Mouse (Mus musculus): ENCODE data around the gene Agbl3.

The Agbl3 gene

DNA sequence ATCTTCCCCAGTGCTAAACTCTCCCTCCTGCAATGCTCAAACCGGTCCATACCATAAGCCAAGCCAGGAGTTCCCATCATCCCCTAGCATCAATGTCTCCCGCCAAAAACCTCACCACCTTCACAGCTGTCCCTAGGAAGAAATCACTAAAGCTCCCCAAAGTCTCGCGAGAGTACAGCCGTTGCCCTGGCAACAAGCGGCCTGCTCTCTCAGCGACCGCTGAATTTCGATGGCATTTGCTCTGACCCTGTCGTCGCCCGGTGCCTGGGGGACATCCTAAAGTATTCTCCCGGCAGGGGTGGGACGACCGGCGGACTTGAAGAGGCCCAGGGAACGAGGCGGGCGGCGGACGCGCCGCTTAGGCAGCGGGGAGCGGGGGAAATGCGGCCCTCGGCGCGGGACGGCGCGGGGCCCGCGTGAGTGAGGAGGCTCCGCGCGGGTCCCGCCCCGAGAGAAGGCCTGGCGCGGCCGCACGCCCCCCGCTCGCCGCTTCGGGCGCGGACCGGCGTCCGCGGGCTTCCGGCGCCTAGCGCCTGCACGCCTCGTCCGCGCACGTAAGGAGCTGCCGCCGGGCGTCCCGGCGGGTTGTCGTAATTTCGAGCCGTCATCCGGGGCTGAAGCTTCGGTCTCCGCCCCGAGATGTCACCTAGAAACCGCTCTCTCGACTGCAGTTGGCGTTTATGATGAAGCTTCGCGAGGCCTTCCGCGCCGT, at the start of gene Agbl3:
Agbl3 (plus strand) TSS at position 202 of the 712 bp plus-strand sequence.
- peak; percentile 91 for DNase-seq

GRCm38 (mm10) chr6:34731007-34731406, 49.2 kb upstream of the Agbl3 start:
- no peak for DNase-seq

DNA sequence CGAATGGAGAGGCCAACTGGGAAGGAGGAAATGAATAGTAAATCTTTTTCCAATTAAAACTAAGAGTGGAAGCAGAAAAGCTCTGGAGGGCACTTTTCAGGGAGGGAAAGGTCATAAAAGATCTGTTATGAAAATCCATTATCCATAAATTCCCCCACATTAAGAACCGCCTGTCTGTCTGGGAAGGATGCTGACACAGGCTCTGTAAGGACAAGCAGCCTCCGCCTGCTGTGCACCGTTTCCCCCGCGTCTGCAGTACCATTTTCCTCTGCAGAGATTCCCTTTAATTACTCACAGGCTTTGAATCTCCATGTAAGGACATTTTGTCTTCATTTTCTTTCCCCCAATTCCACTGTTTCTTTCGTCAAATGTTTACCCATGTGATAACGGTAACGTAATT, 48.7 kb upstream of the Agbl3 start:
- DNase-seq: no peak

DNA sequence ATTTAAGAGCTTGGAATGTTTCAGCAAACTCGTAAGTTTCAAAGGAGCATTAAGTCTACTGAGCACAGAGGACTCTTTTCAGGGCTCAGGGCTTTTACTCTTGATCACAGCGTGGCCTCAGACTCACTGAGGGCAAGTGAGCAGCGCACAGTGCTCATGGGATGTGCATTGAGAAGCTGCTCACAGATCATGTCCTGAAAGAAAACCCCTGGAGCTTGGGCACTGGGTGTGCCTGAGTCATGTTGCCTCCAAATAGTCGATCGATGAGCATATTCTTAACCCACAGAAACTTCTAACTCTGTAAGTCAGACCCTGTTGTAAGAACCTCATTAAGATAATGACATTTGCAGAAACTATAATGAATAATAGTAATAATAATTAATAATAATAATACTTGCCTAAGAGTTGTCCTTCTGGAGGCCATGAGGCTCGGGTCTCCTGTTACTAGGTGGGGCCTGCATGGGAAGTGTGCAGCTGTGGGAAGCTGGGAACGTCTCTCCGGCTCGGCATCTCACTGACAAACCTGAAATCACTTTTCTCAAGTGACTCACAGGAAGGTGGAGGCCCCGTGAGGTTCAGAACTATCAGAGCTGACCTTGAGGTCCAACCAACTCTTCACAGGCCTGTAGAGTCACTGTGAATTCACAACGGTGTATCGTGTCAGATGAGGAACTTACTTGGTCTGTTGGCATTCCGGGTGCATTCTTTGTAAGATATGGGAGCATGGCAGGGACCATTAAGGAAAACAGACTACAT, 45.1 kb upstream of the Agbl3 start:
- no peak for DNase-seq

DNA sequence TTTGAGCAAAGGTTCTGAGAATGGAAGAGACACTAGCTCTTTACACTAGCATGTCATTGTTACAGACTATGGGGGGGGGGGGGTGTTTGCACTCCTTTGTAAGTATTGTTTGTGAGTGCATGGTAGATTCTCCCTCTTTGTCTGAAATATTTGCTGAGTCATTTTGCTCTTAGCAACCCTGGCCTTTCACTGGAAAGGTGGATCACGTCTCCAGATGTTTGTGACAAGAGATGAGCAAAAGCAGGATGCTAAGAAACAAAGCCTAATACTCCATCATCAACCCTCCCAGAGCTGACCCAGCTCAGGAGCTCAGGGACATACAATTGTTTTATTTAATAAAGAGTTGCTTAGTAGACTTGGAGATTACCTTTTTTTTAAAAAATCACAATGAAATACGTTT, 43.3 kb upstream of the Agbl3 start:
- DNase-seq: no peak

GRCm38 (mm10) chr6:34743946-34744345, 36.3 kb upstream of the Agbl3 start:
- DNase-seq: no peak

- no peak for DNase-seq
Observed at GRCm38 (mm10) chr6:34747846-34748245, 32.4 kb upstream of the Agbl3 start.

- no peak for DNase-seq
Observed at GRCm38 (mm10) chr6:34748566-34748965, 31.7 kb upstream of the Agbl3 start.

DNA sequence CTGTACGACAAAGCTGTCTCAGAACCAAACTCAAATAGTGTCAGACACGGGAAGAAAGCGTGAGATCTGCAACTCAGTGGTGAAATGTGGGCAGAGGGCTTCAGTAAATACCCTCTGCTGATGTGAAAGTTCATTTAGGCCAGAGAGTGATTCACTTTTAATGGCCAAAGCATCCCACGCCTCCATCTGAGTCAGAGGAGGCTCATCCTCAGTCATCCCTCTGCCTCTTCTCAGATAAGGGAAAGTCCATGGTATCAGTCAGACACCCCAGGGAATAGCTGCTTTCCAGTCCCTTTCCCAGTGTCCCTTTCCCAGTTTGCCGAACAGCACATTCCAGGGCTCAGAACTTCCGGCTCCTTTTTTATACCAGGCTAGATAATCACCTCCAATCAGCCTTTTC, 30.7 kb upstream of the Agbl3 start:
- DNase-seq: no peak

GRCm38 (mm10) chr6:34750487-34751120, 29.6 kb upstream of the Agbl3 start:
- DNase-seq: no peak

DNA sequence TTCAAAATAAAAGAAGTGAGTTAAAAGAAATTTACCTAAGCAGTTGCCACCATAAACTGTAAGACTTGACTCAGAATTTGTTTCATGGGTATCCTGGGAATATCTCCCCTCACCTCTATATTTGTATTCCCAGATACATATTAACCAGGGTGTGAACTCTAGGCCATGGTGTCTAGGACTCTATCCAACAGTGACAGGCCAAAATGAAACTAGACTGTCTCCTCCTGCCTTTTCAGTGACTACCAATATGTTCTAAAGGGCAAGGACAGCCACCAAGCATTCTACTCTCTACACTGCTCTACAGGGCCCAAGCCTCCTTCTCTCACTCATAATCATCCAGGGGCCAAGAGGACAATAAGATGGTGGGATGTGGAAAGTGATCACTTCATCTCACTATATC, 28.6 kb upstream of the Agbl3 start:
- DNase-seq: no peak

DNA sequence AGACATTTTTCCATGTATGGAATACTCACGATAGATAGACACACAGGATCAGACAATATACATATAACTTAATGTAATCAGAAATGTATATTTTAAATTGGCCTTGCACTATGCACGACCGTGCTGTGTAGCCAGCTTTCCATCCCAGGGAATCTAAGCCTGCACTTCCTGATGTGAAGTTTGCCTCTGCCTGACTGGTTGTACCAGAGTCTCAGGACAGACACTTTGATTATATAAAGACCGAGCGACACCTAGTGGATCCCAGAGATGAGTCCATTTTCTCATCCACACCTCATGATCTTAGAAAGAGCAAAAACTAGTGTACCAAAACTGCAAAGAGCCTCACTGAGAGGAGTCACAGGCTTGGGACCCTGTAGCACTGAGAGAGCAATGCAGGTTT, 25.8 kb upstream of the Agbl3 start:
- peak; percentile 33 for DNase-seq

DNA sequence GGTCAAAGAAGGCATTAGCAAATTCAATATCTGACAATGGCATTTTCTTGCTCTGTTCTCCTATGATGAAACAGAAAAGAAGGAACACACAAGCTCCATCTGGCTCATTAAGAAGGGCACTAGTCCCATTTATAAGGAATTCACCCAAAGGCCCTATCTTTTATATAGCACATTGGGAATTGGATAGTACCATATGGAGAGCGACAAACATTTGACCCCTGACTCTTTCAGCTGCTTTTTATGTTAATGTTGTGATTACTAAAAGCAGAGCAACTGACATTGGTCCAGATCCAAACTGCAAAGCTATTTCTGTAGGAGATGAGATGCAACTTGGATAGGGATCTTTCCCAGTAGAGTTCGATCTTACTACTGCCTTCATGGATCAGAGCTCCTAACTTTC, 21.9 kb upstream of the Agbl3 start:
- no peak for DNase-seq

DNA sequence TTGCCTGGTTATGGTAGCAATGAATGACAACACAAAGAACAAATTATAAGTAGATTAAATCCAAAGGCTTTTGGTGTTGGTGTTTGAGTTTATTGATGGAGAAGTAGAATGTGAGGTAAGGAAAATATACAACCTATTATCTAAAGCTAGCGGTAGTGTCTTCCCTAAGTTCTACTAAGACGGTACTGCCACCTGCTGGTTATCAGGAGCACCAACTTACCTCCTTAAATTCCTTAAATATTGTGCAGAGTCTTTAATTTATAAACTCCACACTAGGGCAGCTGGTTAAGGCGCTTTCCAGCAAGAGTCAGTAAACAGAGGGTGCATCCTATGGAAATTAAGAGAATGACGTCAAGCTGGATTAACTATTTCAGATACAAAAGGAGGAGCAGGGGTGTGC, 20.2 kb upstream of the Agbl3 start:
- DNase-seq: no peak

- no peak for DNase-seq
Observed at GRCm38 (mm10) chr6:34765721-34766120, 14.5 kb upstream of the Agbl3 start.

DNA sequence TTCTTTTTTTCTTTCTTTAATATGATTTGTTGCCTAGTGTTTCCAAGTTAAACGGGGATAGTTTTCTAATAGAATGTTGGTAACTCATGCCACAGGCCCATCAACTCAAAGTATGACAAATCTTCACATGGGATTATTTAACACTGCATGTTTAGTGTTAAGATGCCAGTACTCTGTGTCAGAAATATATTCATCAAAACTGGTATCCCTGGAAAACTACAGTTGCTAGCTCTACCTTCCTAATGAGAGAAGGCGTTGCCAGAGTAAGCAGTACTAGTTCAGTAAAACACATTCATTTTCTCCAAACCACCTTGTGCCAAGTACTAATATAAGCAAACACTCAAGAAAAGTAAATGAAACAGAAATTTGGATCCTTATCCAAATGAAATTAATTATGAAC, 10.2 kb upstream of the Agbl3 start:
- DNase-seq: no peak

- DNase-seq: no peak
Observed at GRCm38 (mm10) chr6:34770491-34770890, 9.7 kb upstream of the Agbl3 start.

- no peak for DNase-seq
Observed at GRCm38 (mm10) chr6:34776396-34776795, 3.8 kb upstream of the Agbl3 start.

GRCm38 (mm10) chr6:34777094-34777493, 3.1 kb upstream of the Agbl3 start:
- no peak for DNase-seq

GRCm38 (mm10) chr6:34777981-34778668, 2.1 kb upstream of the Agbl3 start:
- no peak for DNase-seq

- no peak for DNase-seq
Observed at GRCm38 (mm10) chr6:34780943-34781289, 684 bp downstream of the Agbl3 start.

DNA sequence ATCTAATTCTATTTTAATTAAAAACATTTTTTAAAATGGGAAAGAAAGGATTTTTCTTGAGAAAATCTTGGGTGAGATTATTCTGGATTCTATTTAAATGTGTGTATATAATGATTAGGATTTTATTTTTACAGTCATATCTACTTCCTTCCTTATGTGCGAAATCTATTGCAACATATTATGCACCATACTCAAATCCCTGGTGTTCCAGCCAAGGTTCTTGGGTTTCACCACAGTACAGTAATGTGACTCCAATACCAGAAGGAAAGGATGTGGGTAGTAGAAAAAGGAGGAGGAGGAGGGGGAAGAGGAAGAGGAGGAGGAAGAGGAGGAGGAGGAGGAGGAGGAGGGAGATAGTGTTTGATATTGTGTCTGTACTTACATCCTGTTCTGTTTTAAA, 2.3 kb downstream of the Agbl3 start:
- DNase-seq: no peak

- no peak for DNase-seq
Observed at GRCm38 (mm10) chr6:34796881-34797280, 16.6 kb downstream of the Agbl3 start.

- DNase-seq: no peak
Observed at GRCm38 (mm10) chr6:34797887-34798286, 17.7 kb downstream of the Agbl3 start.

Data from cerebellum, adult 11 months (tissue).